ENCODE assay signal across 26 mouse cellular contexts in the genomic region with DNA sequence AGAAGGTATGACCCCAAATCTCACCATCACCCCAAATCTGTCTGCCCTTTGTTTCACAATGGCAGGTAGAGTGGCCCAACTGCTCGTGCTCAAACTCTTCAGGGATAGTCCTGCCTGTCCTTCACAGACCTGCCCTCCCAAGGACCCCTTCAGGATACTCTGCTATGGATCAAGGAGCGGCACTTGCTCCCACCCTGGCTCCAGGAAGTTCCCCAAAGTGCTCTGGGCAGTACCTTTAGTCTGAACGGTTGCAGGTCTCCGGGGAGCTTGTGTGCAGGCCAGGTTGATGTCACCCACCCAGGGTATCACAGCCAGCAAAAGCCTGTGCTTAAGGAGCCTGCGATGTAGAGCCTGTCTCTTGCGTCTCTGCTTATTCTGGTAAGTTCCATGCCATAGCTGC.
"Had no signal": no experiment of that assay in that cellular context is flagged by ENCODE, and none has a peak within 500 bp of the region (broad histone marks: within the 10 kb centered on the region; RNA-seq: fewer than 3 reads in every experiment).

No protein-coding gene starts in this region.

- H3K4me3 ChIP-seq: heart, embryonic 12.5 days; heart, embryonic 13.5 days; heart, embryonic 15.5 days; hindbrain, embryonic 10.5 days; hindbrain, embryonic 12.5 days; hindbrain, embryonic 13.5 days; hindbrain, embryonic 15.5 days; intestine, embryonic 15.5 days; kidney, embryonic 15.5 days; layer of hippocampus, adult 2 months; left cerebral cortex, adult 2 months had no signal

- H3K27me3 ChIP-seq: heart, embryonic 12.5 days; heart, embryonic 13.5 days; heart, embryonic 15.5 days; hindbrain, embryonic 12.5 days; hindbrain, embryonic 13.5 days; hindbrain, embryonic 15.5 days; intestine, embryonic 15.5 days; kidney, embryonic 15.5 days had no signal

- DNase-seq: kidney, adult 11 months; kidney, adult 18-20 months; kidney, adult 2 months; kidney, adult 8-10 months; kidney, adult 9 months; kidney, postnatal 10 days; kidney, postnatal 14 days; kidney, postnatal 25 days; kidney, postnatal 36 days; kidney, postnatal 4 days; layer of hippocampus, adult 9-11 months; layer of hippocampus, postnatal 36 days had no signal

- H3K4me1 ChIP-seq: hindbrain, embryonic 10.5 days; hindbrain, embryonic 12.5 days; hindbrain, embryonic 13.5 days; hindbrain, embryonic 15.5 days had no signal

- H3K27ac ChIP-seq: heart, embryonic 13.5 days; heart, embryonic 15.5 days; hindbrain, embryonic 10.5 days; hindbrain, embryonic 12.5 days; hindbrain, embryonic 13.5 days; hindbrain, embryonic 14.5 days; hindbrain, embryonic 15.5 days; hindbrain, postnatal 0 days; intestine, embryonic 15.5 days; kidney, embryonic 15.5 days; kidney, postnatal 0 days; layer of hippocampus, adult 2 months; left cerebral cortex, adult 2 months had no signal

- H3K9ac ChIP-seq: heart, embryonic 12.5 days; heart, embryonic 13.5 days; heart, embryonic 15.5 days; hindbrain, embryonic 12.5 days; hindbrain, embryonic 13.5 days; hindbrain, embryonic 14.5 days; hindbrain, embryonic 15.5 days; intestine, embryonic 15.5 days; kidney, embryonic 15.5 days had no signal
